25 mouse cellular contexts compared by ENCODE assay signal in genomic region chr13:105316926-105317325, GRCm38 (mm10). TPM values are rescaled to one million over a fixed set of nuclear protein-coding genes. Genes with fewer than 3 reads are reported as not detected.
DNase-seq lines count a peak whose midpoint lies in the region; ATAC-seq and TF ChIP-seq lines count a peak whose summit lies in the region.
"Had no signal": no experiment of that assay in that cellular context is flagged by ENCODE, and none has a peak within 500 bp of the region (broad histone marks: within the 10 kb centered on the region; RNA-seq: fewer than 3 reads in every experiment).

No protein-coding gene starts in this region.

- no peak overlapping the region for H3K27ac ChIP-seq in forebrain, embryonic 14.5 days (ENCODE audit: low read depth, low read length)
- H3K27ac ChIP-seq in forebrain, embryonic 11.5 days (ENCODE audit: low read depth, low read length): no peak overlapping the region
- H3K27ac ChIP-seq in forebrain, embryonic 16.5 days (ENCODE audit: low read length): no peak overlapping the region
- H3K27ac ChIP-seq in forebrain, postnatal 0 days (ENCODE audit: low read depth, low read length): no peak overlapping the region
- H3K27ac ChIP-seq: embryonic facial prominence, embryonic 13.5 days; embryonic facial prominence, embryonic 15.5 days; forebrain, embryonic 10.5 days had no signal

- no peak overlapping the region for H3K9ac ChIP-seq in forebrain, embryonic 14.5 days (ENCODE audit: low read length)
- H3K9ac ChIP-seq in forebrain, embryonic 11.5 days (ENCODE audit: low read length): no peak overlapping the region
- no peak overlapping the region for H3K9ac ChIP-seq in forebrain, embryonic 16.5 days (replicated peaks; ENCODE audit: low read depth, low read length)
- no peak overlapping the region for H3K9ac ChIP-seq in forebrain, postnatal 0 days
- H3K9ac ChIP-seq: embryonic facial prominence, embryonic 13.5 days; embryonic facial prominence, embryonic 15.5 days had no signal

- peak; percentile 41 for DNase-seq in forebrain, embryonic 14.5 days (ENCODE audit: low spot score)
- no peak for DNase-seq in forebrain, embryonic 11.5 days (ENCODE audit: low spot score)
- DNase-seq in forebrain, postnatal 0 days: no peak
- peak; percentile 60 for DNase-seq in brain, embryonic 14.5 days (ENCODE audit: low read depth)
- DNase-seq: adrenal gland, adult 8-10 months; adrenal gland, postnatal 14 days; adrenal gland, postnatal 36 days; B cell, adult 2 months; cerebellum, adult 11 months; cerebellum, adult 18-20 months; cerebellum, adult 8-10 months; cerebellum, adult 9-11 months; cerebellum, postnatal 14 days; cerebellum, postnatal 36 days; embryo, embryonic 11 days had no signal

- WGBS in forebrain, embryonic 14.5 days: 67% methylated on average over 1 of the region's 1 CpGs
- 89% methylated on average over 1 of the region's 1 CpGs for WGBS in forebrain, embryonic 11.5 days
- WGBS in forebrain, embryonic 16.5 days: 52% methylated on average over 1 of the region's 1 CpGs
- WGBS in forebrain, postnatal 0 days: 60% methylated on average over 1 of the region's 1 CpGs

- H3K4me3 ChIP-seq in forebrain, embryonic 14.5 days (ENCODE audit: low read depth, low read length): no peak overlapping the region
- no peak overlapping the region for H3K4me3 ChIP-seq in forebrain, embryonic 11.5 days (ENCODE audit: low read depth, low read length)
- H3K4me3 ChIP-seq in forebrain, embryonic 16.5 days (replicated peaks; ENCODE audit: low read length): no peak overlapping the region
- no peak overlapping the region for H3K4me3 ChIP-seq in forebrain, postnatal 0 days (ENCODE audit: low read depth, low read length)
- H3K4me3 ChIP-seq: embryonic facial prominence, embryonic 13.5 days; embryonic facial prominence, embryonic 15.5 days; erythroblast, embryonic 14.5 days; forebrain, embryonic 10.5 days had no signal

- peak; percentile 26; the same call in 1 of the 2 replicates for ATAC-seq in forebrain, embryonic 14.5 days
- no peak for ATAC-seq in forebrain, embryonic 11.5 days (replicated peaks; ENCODE audit: low FRiP score)
- peak; percentile 70 for ATAC-seq in forebrain, embryonic 16.5 days
- no peak for ATAC-seq in forebrain, postnatal 0 days
- ATAC-seq: activated CD4-positive, CD25-positive, alpha-beta regulatory T cell, adult 4 months; CD4-positive, CD25-positive, alpha-beta regulatory T cell, adult 4 months; Patski had no signal

- no peaks in the 10 kb centered on the region for H3K4me1 ChIP-seq in forebrain, embryonic 14.5 days (ENCODE audit: control insufficient read depth, insufficient read depth, low read length)
- H3K4me1 ChIP-seq in forebrain, embryonic 11.5 days (replicated peaks; ENCODE audit: control insufficient read depth, insufficient read depth, low read length): no peaks in the 10 kb centered on the region
- no peaks in the 10 kb centered on the region for H3K4me1 ChIP-seq in forebrain, embryonic 16.5 days (replicated peaks; ENCODE audit: control insufficient read depth, insufficient read depth, low read length)
- no peaks in the 10 kb centered on the region for H3K4me1 ChIP-seq in forebrain, postnatal 0 days (ENCODE audit: insufficient read depth)
- H3K4me1 ChIP-seq: embryonic facial prominence, embryonic 13.5 days; embryonic facial prominence, embryonic 15.5 days; forebrain, embryonic 10.5 days had no signal

- H3K27me3 ChIP-seq in forebrain, embryonic 14.5 days (replicated peaks; ENCODE audit: control insufficient read depth, insufficient read depth, low read length): no peaks in the 10 kb centered on the region
- H3K27me3 ChIP-seq in forebrain, embryonic 11.5 days (ENCODE audit: control insufficient read depth, insufficient read depth, low read length): no peaks in the 10 kb centered on the region
- H3K27me3 ChIP-seq in forebrain, embryonic 16.5 days (replicated peaks; ENCODE audit: control insufficient read depth, insufficient read depth, low read length): no peaks in the 10 kb centered on the region
- no peaks in the 10 kb centered on the region for H3K27me3 ChIP-seq in forebrain, postnatal 0 days (ENCODE audit: insufficient read depth, low read length)
- H3K27me3 ChIP-seq: CH12.LX; embryonic facial prominence, embryonic 13.5 days; embryonic facial prominence, embryonic 15.5 days; Patski had no signal

- no peak overlapping the region for H3K4me2 ChIP-seq in forebrain, embryonic 14.5 days (ENCODE audit: low read length)
- H3K4me2 ChIP-seq in forebrain, embryonic 11.5 days (ENCODE audit: low read depth, low read length, severe bottlenecking): no peak overlapping the region
- no peak overlapping the region for H3K4me2 ChIP-seq in forebrain, embryonic 16.5 days (ENCODE audit: low read length)
- H3K4me2 ChIP-seq in forebrain, postnatal 0 days (ENCODE audit: low read depth): no peak overlapping the region
- H3K4me2 ChIP-seq: embryonic facial prominence, embryonic 13.5 days; embryonic facial prominence, embryonic 15.5 days had no signal

- no peaks in the 10 kb centered on the region for H3K36me3 ChIP-seq in forebrain, embryonic 14.5 days (ENCODE audit: control insufficient read depth, insufficient read depth, low read length)
- no peaks in the 10 kb centered on the region for H3K36me3 ChIP-seq in forebrain, embryonic 11.5 days (ENCODE audit: control insufficient read depth, insufficient read depth, low read length)
- H3K36me3 ChIP-seq in forebrain, embryonic 16.5 days (ENCODE audit: control insufficient read depth, insufficient read depth): no peaks in the 10 kb centered on the region
- H3K36me3 ChIP-seq in forebrain, postnatal 0 days (ENCODE audit: insufficient read depth): no peaks in the 10 kb centered on the region
- H3K36me3 ChIP-seq: embryonic facial prominence, embryonic 13.5 days; embryonic facial prominence, embryonic 15.5 days; forebrain, embryonic 10.5 days; G1E had no signal

- TF ChIP-seq POLR2A in brain, embryonic 14.5 days (IDR thresholded peaks at IDR 0.05; ENCODE audit: borderline replicate concordance, extremely low read depth, insufficient read depth, insufficient read length, poor library complexity, severe bottlenecking): no peak

- no peaks in the 10 kb centered on the region for H3K9me3 ChIP-seq in forebrain, embryonic 14.5 days (replicated peaks; ENCODE audit: control insufficient read depth, low read length)
- no peaks in the 10 kb centered on the region for H3K9me3 ChIP-seq in forebrain, embryonic 11.5 days (ENCODE audit: control insufficient read depth, low read length)
- H3K9me3 ChIP-seq in forebrain, embryonic 16.5 days (ENCODE audit: control insufficient read depth, low read length): no peaks in the 10 kb centered on the region
- no peaks in the 10 kb centered on the region for H3K9me3 ChIP-seq in forebrain, postnatal 0 days (ENCODE audit: low read length)
- H3K9me3 ChIP-seq: embryonic facial prominence, embryonic 13.5 days; embryonic facial prominence, embryonic 15.5 days; forebrain, embryonic 10.5 days; G1E had no signal

- no peak for TF ChIP-seq CTCF in forebrain, postnatal 0 days (IDR thresholded peaks at IDR 0.05; ENCODE audit: low read depth)
- no peak for TF ChIP-seq CTCF in brain, embryonic 14.5 days (IDR thresholded peaks at IDR 0.05; ENCODE audit: borderline replicate concordance, extremely low read depth, insufficient read depth, insufficient read length)

RNA-seq across cellular contexts. Expression of gene Rnf180, which starts 22.3 kb away (rescaled TPM):
- polyA plus RNA-seq in forebrain, embryonic 14.5 days (2014; fragmentation: Nextera tagmentation; extraction: Ambion mirVana): 35.6 and 42.2 TPM in 2 replicates
- 10.7 and 11.3 TPM in 2 replicates for polyA plus RNA-seq in forebrain, embryonic 11.5 days (2014; fragmentation: Nextera tagmentation; extraction: Ambion mirVana)
- 46.9 and 50.0 TPM in 2 replicates for polyA plus RNA-seq in forebrain, embryonic 16.5 days (2015; fragmentation: Nextera tagmentation; extraction: Ambion mirVana)
- total RNA-seq in forebrain, postnatal 0 days (2014; rRNA removed): 38.7 and 45.7 TPM in 2 replicates
- polyA plus RNA-seq in forebrain, postnatal 0 days (2015; fragmentation: Nextera tagmentation; extraction: Ambion mirVana): 38.3 and 49.3 TPM in 2 replicates
- polyA plus RNA-seq in brain, embryonic 14.5 days (2012; rRNA removed): 18.7 and 21.7 TPM in 2 replicates
- polyA plus RNA-seq: CD4-positive, CD25-positive, alpha-beta regulatory T cell, adult 4 months; erythroblast, embryonic 14.5 days; G1E had no signal

Comparison
In these comparisons a context has a peak if more than half of its experiments do, and no peak if none do; other contexts are left out.
1. ATAC-seq: peak in forebrain, embryonic 14.5 days (single experiment) and forebrain, embryonic 16.5 days (single experiment); none in forebrain, embryonic 11.5 days (single experiment) and forebrain, postnatal 0 days (single experiment).
2. DNase-seq: peak in forebrain, embryonic 14.5 days (single experiment) and brain, embryonic 14.5 days (single experiment); none in forebrain, embryonic 11.5 days (single experiment) and forebrain, postnatal 0 days (single experiment).